Mouse (Mus musculus) kidney, embryonic 14.5 days (tissue): ENCODE measurements around the gene Paox. TPM values are rescaled to one million over a fixed set of nuclear protein-coding genes. Genes with fewer than 3 reads are reported as not detected.

Source experiments
- ATAC-seq: fragments of 200-750 bp; cut with Nextera tagmentation; 2 replicates; pipeline ENCODE4 v1.8.0; 2017; ENCODE audit warnings: moderate number of reproducible peaks, mild to moderate bottlenecking, moderate TSS enrichment, moderate library complexity; ENCODE audit not compliant: low FRiP score, low TSS enrichment
- H3K27ac ChIP-seq: fragments of 300-500 bp; sonication (generic); 2 replicates; pipeline ENCODE4 v1.5.1; 2014; ENCODE audit warnings: low read depth, mild to moderate bottlenecking, low read length, moderate library complexity, mixed read lengths
- H3K27me3 ChIP-seq: fragments of 300-500 bp; sonication (generic); 2 replicates; pipeline ENCODE4 v1.6.1; 2014; ENCODE audit warnings: mild to moderate bottlenecking, low read length; ENCODE audit not compliant: control insufficient read depth, insufficient read depth
- H3K36me3 ChIP-seq: fragments of 300-500 bp; sonication (generic); 2 replicates; pipeline ENCODE4 v1.6.1; 2014; ENCODE audit warnings: low read length, mixed read lengths; ENCODE audit not compliant: control insufficient read depth, insufficient read depth
- H3K4me1 ChIP-seq: fragments of 300-500 bp; sonication (generic); 2 replicates; pipeline ENCODE4 v1.6.1; 2014; ENCODE audit warnings: low read length, mixed read lengths; ENCODE audit not compliant: control insufficient read depth, insufficient read depth
- H3K4me2 ChIP-seq: fragments of 300-500 bp; sonication (generic); replicated peaks from 2 replicates; pipeline ENCODE4 v1.6.1; 2014; ENCODE audit warnings: low read depth, mild to moderate bottlenecking, low read length
- H3K4me3 ChIP-seq: fragments of 300-500 bp; sonication (generic); 2 replicates; pipeline ENCODE4 v1.5.1; 2014; ENCODE audit warnings: mild to moderate bottlenecking, low read length
- H3K9ac ChIP-seq: fragments of 300-500 bp; sonication (generic); 2 replicates; pipeline ENCODE4 v1.6.1; 2014; ENCODE audit warnings: low read depth, mild to moderate bottlenecking, low read length, moderate library complexity
- H3K9me3 ChIP-seq: fragments of 300-500 bp; sonication (generic); 2 replicates; pipeline ENCODE4 v1.6.1; 2016; ENCODE audit warnings: low read length; ENCODE audit not compliant: control insufficient read depth
- WGBS: fragments of 180-500 bp; shearing (Covaris S2); extraction: QIAGEN DNeasy Blood & Tissue Kit; methylation state at CpG from one replicate; pipeline ENCODE4 v1.1.7; 2014; 5-methylcytosine and 5-hydroxymethylcytosine counted together
- polyA plus RNA-seq: library from polyadenylated mRNA; unstranded; fragments of >200 nt; fragmentation: Nextera tagmentation; extraction: Ambion mirVana; gene quantifications from 2 replicates; pipeline ENCODE4 v1.2.1, GENCODE M21; 2014

The Paox gene
- polyA plus RNA-seq, 1 experiment from 2014 or later = 24.8 TPM

- H3K9me3 ChIP-seq = no peaks in the 10 kb centered on the region
- peaks cover 57% of the 10 kb centered on the region for H3K36me3 ChIP-seq
- no peak overlapping the region for H3K4me2 ChIP-seq
- H3K27me3 ChIP-seq = no peaks in the 10 kb centered on the region
- no peak for ATAC-seq
- no peak overlapping the region for H3K9ac ChIP-seq
- H3K27ac ChIP-seq = no peak overlapping the region
- 80% methylated on average over 3 of the region's 3 CpGs for WGBS
- no peaks in the 10 kb centered on the region for H3K4me1 ChIP-seq
- no peak overlapping the region for H3K4me3 ChIP-seq
These were observed 3.7 kb upstream of the Paox start for GRCm38 (mm10) chr7:140111943-140112342.

DNA sequence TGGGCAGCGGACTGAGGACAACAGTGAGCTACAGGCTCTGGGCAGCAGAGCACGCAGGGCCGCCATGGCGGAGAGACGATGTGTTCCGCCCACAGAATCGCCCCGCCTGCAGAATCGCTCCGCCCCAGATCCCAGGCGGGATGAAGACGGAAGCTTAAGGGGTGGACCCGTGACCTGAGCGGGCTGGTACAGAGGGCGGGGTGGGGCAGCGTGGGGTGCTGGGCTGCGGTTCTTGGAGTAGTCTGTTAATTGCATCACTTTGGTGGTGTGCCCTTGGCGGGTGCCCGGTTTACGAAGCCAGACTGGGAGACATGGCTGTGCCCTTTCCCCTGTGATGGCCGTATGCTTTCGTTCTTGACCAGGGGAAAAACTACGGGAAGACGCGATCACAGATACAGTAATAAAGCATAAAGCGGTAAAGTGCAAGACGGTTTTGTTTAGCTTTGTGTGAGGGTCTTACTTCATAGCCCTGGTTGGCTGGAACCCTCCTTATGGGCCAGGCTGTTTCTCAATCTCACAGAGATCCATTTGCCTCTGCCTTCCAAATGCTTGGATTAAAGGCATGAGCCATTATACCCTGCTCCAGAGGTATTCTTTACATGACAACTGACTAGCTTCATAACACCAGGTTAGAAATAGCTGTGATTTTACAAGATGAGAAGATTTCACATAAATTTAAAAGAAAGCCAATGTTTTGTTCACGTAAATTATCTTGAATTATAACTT, 893 bp downstream of the Paox start, which contains the start of gene Echs1:
TSS of gene Echs1 (minus strand) at position 148 of the 726 bp plus-strand sequence.
- peaks cover 14% of the 10 kb centered on the region for H3K36me3 ChIP-seq
- ATAC-seq = peak; percentile 96
- WGBS = 4% methylated on average over 28 of the region's 28 CpGs
- H3K4me3 ChIP-seq = peak within 1 kb of the TSS; percentile 81
- no peaks in the 10 kb centered on the region for H3K4me1 ChIP-seq
- H3K27me3 ChIP-seq = no peaks in the 10 kb centered on the region
- peak within 1 kb of the TSS; percentile 70 for H3K4me2 ChIP-seq
- H3K9me3 ChIP-seq = no peaks in the 10 kb centered on the region
- peak within 1 kb of the TSS; percentile 88 for H3K27ac ChIP-seq
- peak within 1 kb of the TSS; percentile 81 for H3K9ac ChIP-seq

DNA sequence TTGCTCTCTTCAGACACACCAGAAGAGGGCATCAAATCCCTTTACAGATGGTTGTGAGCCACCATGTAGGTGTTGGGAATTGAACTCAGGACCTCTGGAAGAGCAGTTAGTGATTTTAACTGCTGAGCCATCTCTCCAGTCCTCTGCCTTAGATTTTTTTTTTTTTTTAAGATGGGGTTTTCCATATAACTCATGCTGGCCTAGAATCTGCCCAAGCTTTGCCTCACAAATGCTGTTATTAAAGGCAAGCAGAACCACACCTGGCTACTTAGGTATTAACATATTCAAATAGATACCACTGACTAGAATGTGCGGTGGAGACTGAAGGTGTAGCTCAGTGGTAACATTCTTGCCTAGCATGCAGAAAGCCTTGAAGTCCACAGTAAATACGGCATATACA, 4.9 kb downstream of the Paox start:
- 89% methylated on average over 2 of the region's 2 CpGs for WGBS
- Histone ChIP-seq H3K4me1 (peaks cover 4% of the 10 kb centered on the region; the same call in 1 of the 2 replicates), H3K4me3 (no peak overlapping the region), H3K27me3 (no peaks in the 10 kb centered on the region), H3K9ac (no peak overlapping the region), H3K9me3 (no peaks in the 10 kb centered on the region), H3K4me2 (no peak overlapping the region), H3K36me3 (no peaks in the 10 kb centered on the region), H3K27ac (no peak overlapping the region)
- ATAC-seq = no peak

DNA sequence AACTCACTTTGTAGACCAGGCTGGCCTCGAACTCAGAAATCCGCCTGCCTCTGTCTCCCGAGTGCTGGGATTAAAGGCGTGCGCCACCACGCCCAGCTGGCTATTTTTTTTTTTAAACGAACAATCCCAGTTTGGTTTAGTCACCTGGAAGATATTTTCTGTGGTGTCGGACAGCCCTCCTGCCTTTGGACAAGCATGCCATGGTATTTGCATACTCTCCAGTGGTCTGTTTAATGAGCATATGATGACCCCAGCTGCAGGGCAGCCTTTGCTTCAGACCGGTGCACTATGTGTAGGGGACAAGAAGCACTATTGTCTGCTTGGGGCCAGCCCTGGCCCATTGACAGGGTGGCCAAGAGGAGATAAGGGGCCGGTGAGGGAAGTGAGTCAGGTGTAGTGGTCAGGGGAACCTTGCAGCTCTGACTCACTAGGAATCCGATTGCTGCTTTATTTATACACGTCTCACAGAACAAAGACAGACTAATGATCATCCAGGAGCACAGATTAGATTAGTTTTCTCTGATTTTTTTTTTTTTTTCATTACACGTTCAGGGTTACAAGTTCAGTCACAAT, 5.8 kb downstream of the Paox start:
- no peak overlapping the region for H3K27ac ChIP-seq
- ATAC-seq = no peak
- WGBS = 85% methylated on average over 13 of the region's 13 CpGs
- no peaks in the 10 kb centered on the region for H3K9me3 ChIP-seq
- H3K4me2 ChIP-seq = no peak overlapping the region
- no peak overlapping the region for H3K9ac ChIP-seq
- peaks cover 4% of the 10 kb centered on the region; the same call in 1 of the 2 replicates for H3K4me1 ChIP-seq
- H3K36me3 ChIP-seq = no peaks in the 10 kb centered on the region
- no peak overlapping the region for H3K4me3 ChIP-seq
- no peaks in the 10 kb centered on the region for H3K27me3 ChIP-seq

DNA sequence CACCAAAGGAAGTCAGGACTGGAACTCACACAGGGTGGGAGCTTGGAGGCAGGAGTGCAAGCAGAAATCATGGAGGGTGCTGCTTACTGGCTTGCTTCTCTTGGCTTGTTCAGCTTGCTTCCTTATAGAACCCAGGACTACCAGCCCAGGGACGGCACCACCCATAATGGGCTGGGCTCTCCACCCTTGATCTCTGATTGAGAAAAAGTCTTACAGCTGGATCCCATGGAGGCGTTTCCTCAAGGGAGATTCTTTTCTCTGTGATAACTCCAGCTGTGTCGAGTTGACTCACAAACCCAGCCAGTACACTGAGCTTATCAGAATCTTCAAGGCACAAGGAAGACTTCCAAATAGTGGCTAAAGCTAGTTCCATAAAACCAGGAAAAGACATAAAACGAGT, 7.2 kb downstream of the Paox start:
- H3K4me1 ChIP-seq = peaks cover 4% of the 10 kb centered on the region
- no peaks in the 10 kb centered on the region for H3K36me3 ChIP-seq
- H3K27ac ChIP-seq = no peak overlapping the region
- WGBS = 43% methylated on average over 4 of the region's 4 CpGs
- H3K9me3 ChIP-seq = no peaks in the 10 kb centered on the region
- no peak overlapping the region for H3K4me3 ChIP-seq
- no peak overlapping the region for H3K9ac ChIP-seq
- no peaks in the 10 kb centered on the region for H3K27me3 ChIP-seq
- no peak for ATAC-seq
- H3K4me2 ChIP-seq = no peak overlapping the region

GRCm38 (mm10) chr7:140124382-140124781, 8.8 kb downstream of the Paox start:
- H3K9ac ChIP-seq = no peak overlapping the region
- ATAC-seq = no peak
- peaks cover 4% of the 10 kb centered on the region; the same call in 1 of the 2 replicates for H3K36me3 ChIP-seq
- H3K9me3 ChIP-seq = no peaks in the 10 kb centered on the region
- WGBS = 95% methylated on average over 1 of the region's 1 CpGs
- no peak overlapping the region for H3K27ac ChIP-seq
- no peak overlapping the region for H3K4me2 ChIP-seq
- peaks cover 4% of the 10 kb centered on the region for H3K4me1 ChIP-seq
- H3K27me3 ChIP-seq = no peaks in the 10 kb centered on the region
- H3K4me3 ChIP-seq = no peak overlapping the region

- Histone ChIP-seq H3K27me3 (no peaks in the 10 kb centered on the region), H3K4me2 (peak overlapping the region; percentile 81), H3K4me3 (peak overlapping the region; percentile 65), H3K27ac (no peak overlapping the region), H3K36me3 (peaks cover 14% of the 10 kb centered on the region; the same call in 1 of the 2 replicates), H3K9ac (peak overlapping the region; percentile 77), H3K4me1 (peaks cover 4% of the 10 kb centered on the region), H3K9me3 (no peaks in the 10 kb centered on the region)
- 2% methylated on average over 40 of the region's 40 CpGs for WGBS
- peak; percentile 99 for ATAC-seq
These were observed 9.9 kb downstream of the Paox start for GRCm38 (mm10) chr7:140125278-140126021.

GRCm38 (mm10) chr7:140126022-140126350, 10.4 kb downstream of the Paox start:
- Histone ChIP-seq H3K4me1 (peaks cover 4% of the 10 kb centered on the region), H3K36me3 (peaks cover 18% of the 10 kb centered on the region; the same call in 1 of the 2 replicates), H3K27ac (no peak overlapping the region), H3K9me3 (no peaks in the 10 kb centered on the region), H3K4me3 (peak overlapping the region; percentile 65), H3K27me3 (no peaks in the 10 kb centered on the region), H3K9ac (peak overlapping the region; percentile 77), H3K4me2 (peak overlapping the region; percentile 81)
- 0 out of 2 replicates have a peak, but pooled peaks have one; percentile 3 for ATAC-seq
- 4% methylated on average over 5 of the region's 5 CpGs for WGBS

DNA sequence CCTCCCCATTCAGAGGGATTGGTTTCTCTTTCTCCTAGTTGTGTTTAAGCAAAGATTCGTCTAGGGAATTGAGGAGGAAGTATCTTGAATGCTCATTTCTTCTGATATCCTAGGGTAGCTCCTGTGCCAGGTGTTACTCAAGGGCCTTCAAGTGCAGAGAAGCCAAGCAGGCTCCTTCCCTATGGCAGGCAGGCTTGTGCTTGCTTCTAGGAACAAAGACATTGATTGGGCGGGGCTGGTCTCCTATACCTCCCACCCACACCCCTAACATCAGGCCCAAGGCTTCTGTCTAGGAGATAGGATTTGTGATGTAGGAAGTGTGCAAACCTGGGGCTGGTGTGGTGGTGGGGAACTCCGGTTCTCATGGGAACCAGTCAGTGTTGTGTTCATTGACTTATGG, 11.3 kb downstream of the Paox start:
- Histone ChIP-seq H3K4me2 (no peak overlapping the region; the same call in 1 of the 2 replicates), H3K27me3 (no peaks in the 10 kb centered on the region), H3K36me3 (peaks cover 18% of the 10 kb centered on the region; the same call in 1 of the 2 replicates), H3K9me3 (no peaks in the 10 kb centered on the region), H3K9ac (no peak overlapping the region), H3K27ac (no peak overlapping the region), H3K4me1 (peaks cover 4% of the 10 kb centered on the region), H3K4me3 (no peak overlapping the region)
- no peak for ATAC-seq
- WGBS = 92% methylated on average over 3 of the region's 3 CpGs
